Mouse (Mus musculus) neural tube, embryonic 14.5 days (tissue): Measurements from ENCODE around the gene Jhy. TPM values are rescaled to one million over a fixed set of nuclear protein-coding genes. Genes with fewer than 3 reads are reported as not detected.
A peak's percentile ranks its signal among the peaks of the same experiment; 100 is the strongest.

Source experiments
- ATAC-seq: fragments of 200-750 bp; cut with Nextera tagmentation; 2 replicates; pipeline ENCODE4 v1.8.0; 2017; ENCODE audit warnings: low read depth, mild to moderate bottlenecking, moderate TSS enrichment, moderate library complexity
- H3K27ac ChIP-seq: fragments of 300-500 bp; sonication (generic); 2 replicates; pipeline ENCODE4 v1.5.1; 2014; ENCODE audit warnings: low read depth, mild to moderate bottlenecking, control low read depth, low read length, moderate library complexity, mixed read lengths
- H3K27me3 ChIP-seq: fragments of 300-500 bp; sonication (generic); 2 replicates; pipeline ENCODE4 v1.6.1; 2014; ENCODE audit warnings: low read length; ENCODE audit not compliant: control insufficient read depth, insufficient read depth
- H3K36me3 ChIP-seq: fragments of 300-500 bp; sonication (generic); 2 replicates; pipeline ENCODE4 v1.6.1; 2014; ENCODE audit warnings: low read length, mixed read lengths; ENCODE audit not compliant: control insufficient read depth, insufficient read depth
- H3K4me1 ChIP-seq: fragments of 300-500 bp; sonication (generic); 2 replicates; pipeline ENCODE4 v1.6.1; 2014; ENCODE audit warnings: low read length; ENCODE audit not compliant: control insufficient read depth, insufficient read depth
- H3K4me2 ChIP-seq: fragments of 300-500 bp; sonication (generic); 2 replicates; pipeline ENCODE4 v1.6.1; 2014; ENCODE audit warnings: mild to moderate bottlenecking, low read depth, low read length, control low read depth
- H3K4me3 ChIP-seq: fragments of 300-500 bp; sonication (generic); 2 replicates; pipeline ENCODE4 v1.5.1; 2014; ENCODE audit warnings: low read depth, low read length, control low read depth, mixed read lengths
- H3K9ac ChIP-seq: fragments of 300-500 bp; sonication (generic); replicated peaks from 2 replicates; pipeline ENCODE4 v1.6.1; 2014; ENCODE audit warnings: low read depth, mild to moderate bottlenecking, control low read depth, low read length, mixed read lengths
- H3K9me3 ChIP-seq: fragments of 300-500 bp; sonication (generic); 2 replicates; pipeline ENCODE4 v1.6.1; 2016; ENCODE audit warnings: low read length; ENCODE audit not compliant: control insufficient read depth
- WGBS: fragments of 180-500 bp; shearing (Covaris S2); extraction: QIAGEN DNeasy Blood & Tissue Kit; methylation state at CpG from one replicate; pipeline ENCODE4 v1.1.7; 2014; 5-methylcytosine and 5-hydroxymethylcytosine counted together
- polyA plus RNA-seq: library from polyadenylated mRNA; unstranded; fragments of >200 nt; fragmentation: Nextera tagmentation; extraction: Ambion mirVana; gene quantifications from 2 replicates; pipeline ENCODE4 v1.2.1, GENCODE M21; 2014

Jhy gene
- polyA plus RNA-seq, 1 experiment from 2014 or later = 2.3 TPM

GRCm38 (mm10) chr9:40947131-40947530 lies 16.8 kb downstream of the Jhy start:
- no peak for ATAC-seq
- no peak overlapping the region for H3K4me2 ChIP-seq
- H3K4me1 ChIP-seq = no peaks in the 10 kb centered on the region
- no peaks in the 10 kb centered on the region for H3K36me3 ChIP-seq
- no peak overlapping the region for H3K27ac ChIP-seq
- WGBS = 76% methylated on average over 4 of the region's 4 CpGs
- H3K9me3 ChIP-seq = no peaks in the 10 kb centered on the region
- H3K4me3 ChIP-seq = no peak overlapping the region
- H3K27me3 ChIP-seq = no peaks in the 10 kb centered on the region
- H3K9ac ChIP-seq = no peak overlapping the region

- H3K36me3 ChIP-seq = no peaks in the 10 kb centered on the region
- no peak overlapping the region for H3K9ac ChIP-seq
- WGBS = 49% methylated on average over 7 of the region's 7 CpGs
- no peak overlapping the region for H3K27ac ChIP-seq
- no peak overlapping the region for H3K4me3 ChIP-seq
- no peaks in the 10 kb centered on the region for H3K9me3 ChIP-seq
- H3K4me1 ChIP-seq = no peaks in the 10 kb centered on the region
- H3K4me2 ChIP-seq = no peak overlapping the region
- no peaks in the 10 kb centered on the region for H3K27me3 ChIP-seq
- ATAC-seq = peak; percentile 65; the same call in 1 of the 2 replicates
Observed at GRCm38 (mm10) chr9:40937425-40937824, 26.5 kb downstream of the Jhy start.

- H3K36me3 ChIP-seq = no peaks in the 10 kb centered on the region
- ATAC-seq = no peak
- H3K4me2 ChIP-seq = no peak overlapping the region
- H3K27ac ChIP-seq = no peak overlapping the region
- H3K4me3 ChIP-seq = no peak overlapping the region
- no peak overlapping the region for H3K9ac ChIP-seq
- H3K4me1 ChIP-seq = no peaks in the 10 kb centered on the region
- WGBS = 82% methylated on average over 3 of the region's 3 CpGs
- H3K9me3 ChIP-seq = no peaks in the 10 kb centered on the region
- H3K27me3 ChIP-seq = no peaks in the 10 kb centered on the region
Observed at GRCm38 (mm10) chr9:40933323-40933722, 30.6 kb downstream of the Jhy start.

- Histone ChIP-seq H3K4me3 (no peak overlapping the region), H3K27me3 (no peaks in the 10 kb centered on the region), H3K9ac (no peak overlapping the region), H3K27ac (no peak overlapping the region), H3K4me1 (no peaks in the 10 kb centered on the region), H3K9me3 (no peaks in the 10 kb centered on the region), H3K4me2 (no peak overlapping the region), H3K36me3 (no peaks in the 10 kb centered on the region)
- ATAC-seq = no peak
- WGBS = 64% methylated on average over 17 of the region's 17 CpGs
Observed at GRCm38 (mm10) chr9:40927351-40927980, 36.5 kb downstream of the Jhy start.

- 41% methylated on average over 12 of the region's 12 CpGs for WGBS
- H3K36me3 ChIP-seq = no peaks in the 10 kb centered on the region
Observed at GRCm38 (mm10) chr9:40917871-40918613, 45.9 kb downstream of the Jhy start.

GRCm38 (mm10) chr9:40908915-40909314 lies 55.0 kb downstream of the Jhy start:
- no peak overlapping the region for H3K9ac ChIP-seq
- no peaks in the 10 kb centered on the region for H3K36me3 ChIP-seq
- H3K27ac ChIP-seq = no peak overlapping the region
- ATAC-seq = no peak
- 31% methylated on average over 7 of the region's 7 CpGs for WGBS
- no peak overlapping the region for H3K4me3 ChIP-seq
- H3K4me2 ChIP-seq = no peak overlapping the region
- no peaks in the 10 kb centered on the region for H3K27me3 ChIP-seq
- no peaks in the 10 kb centered on the region for H3K4me1 ChIP-seq
- no peaks in the 10 kb centered on the region for H3K9me3 ChIP-seq

More at GRCm38 (mm10) chr9:40917871-40918613, 45.9 kb downstream of the Jhy start:
- Histone ChIP-seq H3K9ac (no peak overlapping the region), H3K4me3 (no peak overlapping the region), H3K4me2 (no peak overlapping the region), H3K4me1 (no peaks in the 10 kb centered on the region), H3K9me3 (no peaks in the 10 kb centered on the region), H3K27me3 (no peaks in the 10 kb centered on the region), H3K27ac (no peak overlapping the region)
- no peak for ATAC-seq

GRCm38 (mm10) chr9:40908411-40908810 lies 55.5 kb downstream of the Jhy start:
- no peak for ATAC-seq
- H3K4me1 ChIP-seq = no peaks in the 10 kb centered on the region
- H3K4me2 ChIP-seq = no peak overlapping the region

GRCm38 (mm10) chr9:40907413-40907812 lies 56.5 kb downstream of the Jhy start:
- 43% methylated on average over 8 of the region's 8 CpGs for WGBS
- H3K36me3 ChIP-seq = no peaks in the 10 kb centered on the region
- no peak overlapping the region for H3K4me3 ChIP-seq
- H3K9ac ChIP-seq = no peak overlapping the region
- no peak overlapping the region for H3K4me2 ChIP-seq
- H3K27ac ChIP-seq = no peak overlapping the region
- no peaks in the 10 kb centered on the region for H3K4me1 ChIP-seq
- H3K27me3 ChIP-seq = no peaks in the 10 kb centered on the region
- no peak for ATAC-seq
- H3K9me3 ChIP-seq = no peaks in the 10 kb centered on the region

More at GRCm38 (mm10) chr9:40908411-40908810, 55.5 kb downstream of the Jhy start:
- WGBS = 72% methylated on average over 8 of the region's 8 CpGs
- Histone ChIP-seq H3K9me3 (no peaks in the 10 kb centered on the region), H3K27me3 (no peaks in the 10 kb centered on the region), H3K36me3 (no peaks in the 10 kb centered on the region), H3K4me3 (no peak overlapping the region), H3K9ac (no peak overlapping the region), H3K27ac (no peak overlapping the region)

GRCm38 (mm10) chr9:40892456-40892855 lies 71.5 kb downstream of the Jhy start:
- Histone ChIP-seq H3K9me3 (no peaks in the 10 kb centered on the region), H3K4me1 (no peaks in the 10 kb centered on the region), H3K27ac (no peak overlapping the region), H3K4me3 (no peak overlapping the region), H3K36me3 (no peaks in the 10 kb centered on the region), H3K27me3 (no peaks in the 10 kb centered on the region), H3K9ac (no peak overlapping the region), H3K4me2 (no peak overlapping the region)
- 62% methylated on average over 6 of the region's 6 CpGs for WGBS
- peak; percentile 66; the same call in 1 of the 2 replicates for ATAC-seq
